Mouse (Mus musculus) CH12F3 (cell line): ENCODE measurements around the gene Acsf2.
"Not testable (repeated sequence)": the region's sequence is repeated elsewhere in the genome, so short reads cannot be mapped to it uniquely, and the experiment has no call there.

Experiments used
- in situ Hi-C: fragments of 300-500 bp; cut with MboI; formaldehyde crosslinking; loops from 2 replicates; pipeline ENCODE4 v1.14.3; 2020; ENCODE audit warnings: low sequenced_read_pairs

The Acsf2 gene

GRCm38 (mm10) chr11:94601321-94602281 lies at the start of gene Acsf2:
TSS of gene Acsf2 (minus strand) at chr11:94601871.
- in situ Hi-C loops, result no loop called here

- in situ Hi-C loops, result not testable (repeated sequence)
Measured at GRCm38 (mm10) chr11:94651241-94651640, 49.6 kb upstream of the Acsf2 start.

- in situ Hi-C loops, result no loop called here
Measured at GRCm38 (mm10) chr11:94646457-94646856, 44.8 kb upstream of the Acsf2 start.

GRCm38 (mm10) chr11:94644461-94645219 lies 43.0 kb upstream of the Acsf2 start:
- in situ Hi-C loops, result no loop called here

- in situ Hi-C loops, result no loop called here
Measured at GRCm38 (mm10) chr11:94634431-94634830, 32.8 kb upstream of the Acsf2 start.

GRCm38 (mm10) chr11:94632988-94633387 lies 31.3 kb upstream of the Acsf2 start:
- in situ Hi-C loops, result no loop called here

GRCm38 (mm10) chr11:94631969-94632368 lies 30.3 kb upstream of the Acsf2 start:
- in situ Hi-C loops, result no loop called here

- in situ Hi-C loops, result no loop called here
Measured at GRCm38 (mm10) chr11:94630199-94631011, 28.7 kb upstream of the Acsf2 start.

GRCm38 (mm10) chr11:94629884-94630198 lies 28.2 kb upstream of the Acsf2 start:
- in situ Hi-C loops, result no loop called here

GRCm38 (mm10) chr11:94629199-94629883 lies 27.7 kb upstream of the Acsf2 start, which contains the start of gene Lrrc59:
TSS of gene Lrrc59 (plus strand) at chr11:94629767.
- in situ Hi-C loops, result no loop called here

GRCm38 (mm10) chr11:94622162-94622561 lies 20.5 kb upstream of the Acsf2 start:
- in situ Hi-C loops, result no loop called here

- in situ Hi-C loops, result no loop called here
Measured at GRCm38 (mm10) chr11:94621458-94621852, 19.8 kb upstream of the Acsf2 start.

- in situ Hi-C loops, result no loop called here
Measured at GRCm38 (mm10) chr11:94620766-94621457, 19.2 kb upstream of the Acsf2 start.

GRCm38 (mm10) chr11:94617646-94618045 lies 16.0 kb upstream of the Acsf2 start:
- in situ Hi-C loops, result no loop called here

GRCm38 (mm10) chr11:94615494-94615893 lies 13.8 kb upstream of the Acsf2 start:
- in situ Hi-C loops, result no loop called here

- in situ Hi-C loops, result no loop called here
Measured at GRCm38 (mm10) chr11:94614603-94615002, 12.9 kb upstream of the Acsf2 start.

- in situ Hi-C loops, result no loop called here
Measured at GRCm38 (mm10) chr11:94610744-94611740, 9.4 kb upstream of the Acsf2 start.

GRCm38 (mm10) chr11:94602356-94602955 lies 785 bp upstream of the Acsf2 start:
- in situ Hi-C loops, result no loop called here
